Mouse (Mus musculus) small intestine, adult 2 months (tissue): Measurements from ENCODE around the gene Pak4. TPM values are rescaled to one million over a fixed set of nuclear protein-coding genes. Genes with fewer than 3 reads are reported as not detected.
"Not testable (repeated sequence)": the region's sequence is repeated elsewhere in the genome, so short reads cannot be mapped to it uniquely, and the experiment has no call there.

Source experiments
- H3K27ac ChIP-seq: fragments of 200-500 bp; 2 replicates; pipeline ENCODE4 v1.5.1; 2012; ENCODE audit warnings: low read depth, low read length, control low read depth, inconsistent platforms; ENCODE audit not compliant: insufficient read depth
- H3K27me3 ChIP-seq: fragments of 200-500 bp; 2 replicates; pipeline ENCODE4 v1.6.1; 2012; ENCODE audit warnings: mild to moderate bottlenecking, moderate library complexity, low read length, inconsistent platforms; ENCODE audit not compliant: control insufficient read depth, insufficient read depth
- H3K36me3 ChIP-seq: fragments of 200-500 bp; 2 replicates; pipeline ENCODE4 v1.6.1; 2012; ENCODE audit warnings: mild to moderate bottlenecking, low read length, control low read depth, inconsistent platforms; ENCODE audit not compliant: control insufficient read depth, insufficient read depth
- H3K4me1 ChIP-seq: fragments of 200-500 bp; 2 replicates; pipeline ENCODE4 v1.6.1; 2012; ENCODE audit warnings: low read length, inconsistent platforms, mixed read lengths; ENCODE audit not compliant: control insufficient read depth, insufficient read depth, insufficient read length
- H3K4me3 ChIP-seq: fragments of 200-500 bp; 2 replicates; pipeline ENCODE4 v1.5.1; 2012; ENCODE audit warnings: low read depth, mild to moderate bottlenecking, control low read depth, inconsistent platforms, low read length, moderate library complexity
- CTCF ChIP-seq: fragments of 200-500 bp; IDR thresholded peaks from 2 replicates; pipeline ENCODE4 v1.5.1; 2012; ENCODE audit warnings: low read depth, mild to moderate bottlenecking, control low read depth, inconsistent platforms, low read length, moderate library complexity, mixed read lengths; ENCODE audit not compliant: insufficient replicate concordance, insufficient read length; ENCODE audit errors: extremely low read depth
- POLR2A ChIP-seq: fragments of 200-500 bp; IDR thresholded peaks from 2 replicates; pipeline ENCODE4 v1.6.1; 2012; ENCODE audit warnings: low read depth, mild to moderate bottlenecking, control low read depth, inconsistent platforms, low read length, moderate library complexity
- WGBS: fragments of 180-500 bp; shearing (Covaris S2); methylation state at CpG from one replicate; pipeline ENCODE4 v1.1.7; 2018; 5-methylcytosine and 5-hydroxymethylcytosine counted together
- polyA plus RNA-seq: library from polyadenylated mRNA; depleted of rRNA; stranded (reverse); fragments of >200 nt; gene quantifications from 2 replicates; pipeline ENCODE4 v1.2.3, GENCODE M21; 2012; rRNA removed

Gene Pak4
- polyA plus RNA-seq, 1 experiment, result 112 TPM

GRCm38 (mm10) chr7:28532005-28532404, 66.0 kb downstream of the Pak4 start:
- no peak for TF ChIP-seq POLR2A
- no peak for TF ChIP-seq CTCF
- 87% methylated on average over 8 of the region's 8 CpGs for WGBS
- no peaks in the 10 kb centered on the region for H3K27me3 ChIP-seq
- no peak overlapping the region for H3K27ac ChIP-seq
- no peaks in the 10 kb centered on the region; the same call in 1 of the 2 replicates for H3K4me1 ChIP-seq
- no peaks in the 10 kb centered on the region for H3K36me3 ChIP-seq
- no peak overlapping the region for H3K4me3 ChIP-seq

- 3% methylated on average over 19 of the region's 19 CpGs for WGBS
- H3K36me3 ChIP-seq, result no peaks in the 10 kb centered on the region
- H3K27me3 ChIP-seq, result no peaks in the 10 kb centered on the region
- H3K27ac ChIP-seq, result no peak overlapping the region
- no peaks in the 10 kb centered on the region; the same call in 1 of the 2 replicates for H3K4me1 ChIP-seq
- TF ChIP-seq POLR2A (no peak), CTCF (peak; percentile 87)
- no peak overlapping the region for H3K4me3 ChIP-seq
These were observed 69.9 kb downstream of the Pak4 start for GRCm38 (mm10) chr7:28527922-28528719.

GRCm38 (mm10) chr7:28522536-28522935, 75.4 kb downstream of the Pak4 start, which contains the start of gene Ifnl3:
Gene Ifnl3 (plus strand): TSS chr7:28522836.
- H3K4me3 ChIP-seq, H3K4me1 ChIP-seq, H3K27me3 ChIP-seq, H3K27ac ChIP-seq, H3K36me3 ChIP-seq: not testable (repeated sequence)
- WGBS, result 59% methylated on average over 5 of the region's 6 CpGs

GRCm38 (mm10) chr7:28511441-28511840, 86.5 kb downstream of the Pak4 start:
- no peaks in the 10 kb centered on the region for H3K4me1 ChIP-seq
- H3K36me3 ChIP-seq, result no peaks in the 10 kb centered on the region
- WGBS, result 72% methylated on average over 8 of the region's 8 CpGs

GRCm38 (mm10) chr7:28510405-28510974, 87.5 kb downstream of the Pak4 start, which contains the start of gene Ifnl2:
Gene Ifnl2 (minus strand): TSS chr7:28510455.
- WGBS, result 28% methylated on average over 8 of the region's 8 CpGs
- not testable (repeated sequence) for H3K4me1 ChIP-seq, H3K4me3 ChIP-seq, H3K36me3 ChIP-seq, H3K27ac ChIP-seq, H3K27me3 ChIP-seq

More at GRCm38 (mm10) chr7:28511441-28511840, 86.5 kb downstream of the Pak4 start:
- Histone ChIP-seq H3K4me3 (no peak overlapping the region), H3K27ac (no peak overlapping the region), H3K27me3 (no peaks in the 10 kb centered on the region)
- TF ChIP-seq POLR2A (no peak), CTCF (no peak)

GRCm38 (mm10) chr7:28509121-28509520, 88.9 kb downstream of the Pak4 start:
- not testable (repeated sequence) for H3K4me1 ChIP-seq, H3K27ac ChIP-seq
- 65% methylated on average over 2 of the region's 2 CpGs for WGBS

More at GRCm38 (mm10) chr7:28509121-28509520, 88.9 kb downstream of the Pak4 start:
- H3K27me3 ChIP-seq, H3K4me3 ChIP-seq, H3K36me3 ChIP-seq: not testable (repeated sequence)

Other genes with a start within 250 kb of the Pak4 start
- gene Rps16, start 247.5 kb downstream of the Pak4 start, polyA plus RNA-seq, result 877 and 996 TPM in 2 replicates
- gene Plekhg2, start 225.6 kb downstream of the Pak4 start, polyA plus RNA-seq, result 22.9 and 58.2 TPM in 2 replicates
- 85.4 and 196 TPM in 2 replicates for gene Zfp36, start 217.9 kb downstream of the Pak4 start, polyA plus RNA-seq
- 36.5 and 58.0 TPM in 2 replicates for gene Med29, start 205.5 kb downstream of the Pak4 start, polyA plus RNA-seq
- gene Paf1, start 205.2 kb downstream of the Pak4 start, polyA plus RNA-seq, result 27.6 and 67.1 TPM in 2 replicates
- 5.6 and 7.0 TPM in 2 replicates for gene Gmfg, start 160.7 kb downstream of the Pak4 start, polyA plus RNA-seq
- 0.91 and 1.4 TPM in 2 replicates for gene Lrfn1, start 146.2 kb downstream of the Pak4 start, polyA plus RNA-seq
- not detected in 2 replicates for gene Ifnl2, start 87.7 kb downstream of the Pak4 start, polyA plus RNA-seq
- gene Ifnl3, start 75.3 kb downstream of the Pak4 start, polyA plus RNA-seq, result not detected in 2 replicates
- gene Sycn, start 57.3 kb downstream of the Pak4 start, polyA plus RNA-seq, result 32.7 and 16,759 TPM in 2 replicates
- 0.14 and 2.8 TPM in 2 replicates for gene Nccrp1, start 50.9 kb downstream of the Pak4 start, polyA plus RNA-seq
- gene Samd4b, start within 50 bp of the Pak4 start, polyA plus RNA-seq, result 43.4 and 82.0 TPM in 2 replicates
- gene Acp7, start 33.1 kb upstream of the Pak4 start, polyA plus RNA-seq, result 0.66 TPM in 1 of 2 replicates, not detected in the other
- 1.2 and 1.7 TPM in 2 replicates for gene Fbxo27, start 94.7 kb upstream of the Pak4 start, polyA plus RNA-seq
- 2.0 and 2.8 TPM in 2 replicates for gene Fbxo17, start 118.6 kb upstream of the Pak4 start, polyA plus RNA-seq
- gene Mrps12, start 143.6 kb upstream of the Pak4 start, polyA plus RNA-seq, result 42.3 and 64.5 TPM in 2 replicates
- gene Sars2, start 143.8 kb upstream of the Pak4 start, polyA plus RNA-seq, result 12.8 and 19.0 TPM in 2 replicates
- gene Ccer2, start 158.0 kb upstream of the Pak4 start, polyA plus RNA-seq, result not detected in 2 replicates
- gene Sirt2, start 168.6 kb upstream of the Pak4 start, polyA plus RNA-seq, result 26.2 and 47.6 TPM in 2 replicates
- 76.0 and 138 TPM in 2 replicates for gene Nfkbib, start 169.3 kb upstream of the Pak4 start, polyA plus RNA-seq
- 4.4 and 7.1 TPM in 2 replicates for gene Rinl, start 190.8 kb upstream of the Pak4 start, polyA plus RNA-seq
- 67.1 and 140 TPM in 2 replicates for gene Hnrnpl, start 210.4 kb upstream of the Pak4 start, polyA plus RNA-seq
- gene Ech1, start 227.0 kb upstream of the Pak4 start, polyA plus RNA-seq, result 201 and 291 TPM in 2 replicates
- gene Lgals4, start 235.7 kb upstream of the Pak4 start, polyA plus RNA-seq, result 1,096 and 2,780 TPM in 2 replicates